Mouse (Mus musculus) liver, embryonic 11.5 days (tissue): ENCODE results near the gene Cd3d. TPM values are rescaled to one million over a fixed set of nuclear protein-coding genes. Genes with fewer than 3 reads are reported as not detected.

ENCODE experiments used
- ATAC-seq: fragments of 200-750 bp; cut with Nextera tagmentation; replicated peaks from 2 replicates; pipeline ENCODE4 v1.8.0; 2017; ENCODE audit warnings: moderate number of reproducible peaks, mild to moderate bottlenecking, moderate TSS enrichment, moderate library complexity; ENCODE audit not compliant: low FRiP score
- DNase-seq: peaks from one replicate; pipeline ENCODE4 v3.0.0-alpha.2; 2017; ENCODE audit warnings: low spot score
- H3K27ac ChIP-seq: fragments of 300-500 bp; sonication (generic); 2 replicates; pipeline ENCODE4 v1.5.1; 2014; ENCODE audit warnings: mild to moderate bottlenecking, low read depth, low read length, control low read depth
- H3K27me3 ChIP-seq: fragments of 300-500 bp; sonication (generic); replicated peaks from 2 replicates; pipeline ENCODE4 v1.6.1; 2014; ENCODE audit warnings: low read length, mixed read lengths; ENCODE audit not compliant: control insufficient read depth, insufficient read depth
- H3K36me3 ChIP-seq: fragments of 300-500 bp; sonication (generic); 2 replicates; pipeline ENCODE4 v1.6.1; 2014; ENCODE audit warnings: mild to moderate bottlenecking, low read length, moderate library complexity, mixed read lengths; ENCODE audit not compliant: control insufficient read depth, insufficient read depth
- H3K4me1 ChIP-seq: fragments of 300-500 bp; sonication (generic); replicated peaks from 2 replicates; pipeline ENCODE4 v1.6.1; 2014; ENCODE audit warnings: low read length, mixed read lengths; ENCODE audit not compliant: control insufficient read depth, insufficient read depth
- H3K4me2 ChIP-seq: fragments of 300-500 bp; sonication (generic); 2 replicates; pipeline ENCODE4 v1.6.1; 2014; ENCODE audit warnings: mild to moderate bottlenecking, control low read depth, moderate library complexity
- H3K4me3 ChIP-seq: fragments of 300-500 bp; sonication (generic); 2 replicates; pipeline ENCODE4 v1.5.1; 2014; ENCODE audit warnings: low read depth, low read length, control low read depth
- H3K9ac ChIP-seq: fragments of 300-500 bp; sonication (generic); 2 replicates; pipeline ENCODE4 v1.6.1; 2014; ENCODE audit warnings: low read depth, low read length, control low read depth
- H3K9me3 ChIP-seq: fragments of 300-500 bp; sonication (generic); 2 replicates; pipeline ENCODE4 v1.6.1; 2016; ENCODE audit warnings: low read length, inconsistent platforms, mixed read lengths; ENCODE audit not compliant: control insufficient read depth
- WGBS: fragments of 180-500 bp; shearing (Covaris S2); extraction: QIAGEN DNeasy Blood & Tissue Kit; methylation state at CpG from one replicate; pipeline ENCODE4 v1.1.7; 2014; 5-methylcytosine and 5-hydroxymethylcytosine counted together
- polyA plus RNA-seq: library from polyadenylated mRNA; unstranded; fragments of >200 nt; fragmentation: Nextera tagmentation; extraction: Ambion mirVana; gene quantifications from 2 replicates; pipeline ENCODE4 v1.2.1, GENCODE M21; 2014

The Cd3d gene
- polyA plus RNA-seq, 1 experiment from 2014 or later = not detected

DNA sequence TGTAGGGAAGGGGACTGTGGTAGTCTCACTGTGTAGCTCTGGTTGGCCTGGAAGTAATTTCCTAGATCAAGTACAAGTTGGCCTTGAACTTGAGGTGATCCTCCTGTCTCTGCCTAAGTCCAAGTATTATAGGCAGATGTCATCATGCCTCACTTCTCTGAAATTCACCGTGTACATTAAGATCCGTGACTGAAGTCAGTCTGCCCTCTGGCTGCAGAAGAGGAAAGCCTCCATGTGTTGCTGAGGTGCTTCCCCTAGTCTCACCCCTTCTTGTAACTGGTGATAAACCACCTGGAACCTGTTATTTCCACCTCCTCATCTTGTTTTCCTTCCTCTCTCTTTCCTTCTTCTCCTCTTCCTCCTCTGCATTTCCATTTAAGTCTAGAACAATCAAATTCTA, 33.3 kb downstream of the Cd3d start:
- Histone ChIP-seq H3K27me3 (0 out of 2 replicates have a peak, but pooled peaks cover 4% of the 10 kb centered on the region), H3K4me2 (no peak overlapping the region), H3K4me1 (no peaks in the 10 kb centered on the region), H3K9ac (no peak overlapping the region), H3K9me3 (no peaks in the 10 kb centered on the region), H3K27ac (no peak overlapping the region), H3K4me3 (no peak overlapping the region), H3K36me3 (no peaks in the 10 kb centered on the region)
- DNase-seq (no peak), ATAC-seq (no peak)
- WGBS = 37% methylated on average over 2 of the region's 2 CpGs

GRCm38 (mm10) chr9:45015841-45016240, 34.3 kb downstream of the Cd3d start:
- Histone ChIP-seq H3K4me3 (no peak overlapping the region), H3K9ac (no peak overlapping the region), H3K36me3 (no peaks in the 10 kb centered on the region), H3K27ac (no peak overlapping the region), H3K4me2 (no peak overlapping the region), H3K4me1 (no peaks in the 10 kb centered on the region), H3K9me3 (no peaks in the 10 kb centered on the region), H3K27me3 (0 out of 2 replicates have a peak, but pooled peaks cover 4% of the 10 kb centered on the region)
- DNase-seq (no peak), ATAC-seq (no peak)
- WGBS = 64% methylated on average over 3 of the region's 3 CpGs

DNA sequence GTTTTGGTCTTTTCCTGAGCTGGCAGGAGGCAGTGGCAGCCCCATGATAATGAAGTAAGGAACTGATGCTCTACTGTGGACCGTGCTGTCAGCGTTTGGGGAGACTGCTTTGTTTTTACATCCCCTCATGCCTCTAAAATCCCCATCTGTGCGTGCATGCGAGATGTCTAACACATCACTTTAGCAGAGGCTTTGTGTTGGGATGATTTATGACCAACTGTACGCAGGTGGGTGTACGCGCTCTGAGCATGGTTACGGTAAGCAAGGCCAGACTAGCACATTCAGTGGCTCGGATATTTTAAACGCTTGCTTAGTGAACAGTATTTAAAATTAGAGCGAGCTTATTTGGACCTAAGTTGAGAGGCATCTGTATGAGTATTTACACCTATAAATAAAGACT, 36.4 kb downstream of the Cd3d start:
- Histone ChIP-seq H3K36me3 (no peaks in the 10 kb centered on the region), H3K4me3 (no peak overlapping the region), H3K27me3 (0 out of 2 replicates have a peak, but pooled peaks cover 4% of the 10 kb centered on the region), H3K27ac (no peak overlapping the region), H3K9ac (no peak overlapping the region), H3K4me2 (no peak overlapping the region), H3K9me3 (no peaks in the 10 kb centered on the region), H3K4me1 (no peaks in the 10 kb centered on the region)
- DNase-seq (no peak), ATAC-seq (no peak)
- WGBS = 83% methylated on average over 11 of the region's 11 CpGs

- DNase-seq (no peak), ATAC-seq (no peak)
- H3K27ac ChIP-seq = no peak overlapping the region
- H3K27me3 ChIP-seq = peaks cover 7% of the 10 kb centered on the region; the same call in 1 of the 2 replicates
- H3K4me3 ChIP-seq = no peak overlapping the region
- no peaks in the 10 kb centered on the region for H3K4me1 ChIP-seq
- no peak overlapping the region for H3K4me2 ChIP-seq
- no peaks in the 10 kb centered on the region for H3K9me3 ChIP-seq
- H3K36me3 ChIP-seq = no peaks in the 10 kb centered on the region
- H3K9ac ChIP-seq = no peak overlapping the region
- WGBS = 16% methylated on average over 3 of the region's 3 CpGs
These were observed 41.2 kb downstream of the Cd3d start for GRCm38 (mm10) chr9:45022800-45023199.

DNA sequence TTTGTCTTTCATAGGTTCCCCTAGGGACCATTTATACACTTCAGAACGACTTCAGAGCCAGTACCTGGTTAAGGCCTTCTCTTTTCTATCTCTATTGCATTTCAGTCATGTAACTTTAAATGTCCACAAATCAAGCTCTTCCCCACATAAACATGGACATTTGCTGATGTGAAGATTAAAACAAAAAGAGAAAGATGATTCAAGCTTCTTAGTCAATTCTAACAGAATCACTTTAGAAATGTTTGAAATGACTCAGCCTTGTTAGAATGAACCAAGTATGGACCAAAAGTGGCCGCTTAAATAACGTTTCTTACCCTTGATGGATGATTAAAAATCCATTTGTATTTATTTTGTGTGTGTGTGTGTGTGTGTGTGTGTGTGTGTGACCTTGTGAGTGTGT, 42.1 kb downstream of the Cd3d start:
- Histone ChIP-seq H3K9ac (no peak overlapping the region), H3K9me3 (no peaks in the 10 kb centered on the region), H3K4me3 (no peak overlapping the region), H3K27me3 (peaks cover 6% of the 10 kb centered on the region; the same call in 1 of the 2 replicates), H3K4me2 (no peak overlapping the region), H3K36me3 (no peaks in the 10 kb centered on the region), H3K4me1 (no peaks in the 10 kb centered on the region), H3K27ac (no peak overlapping the region)
- 56% methylated on average over 3 of the region's 3 CpGs for WGBS
- no peak for ATAC-seq
- DNase-seq = no peak

DNA sequence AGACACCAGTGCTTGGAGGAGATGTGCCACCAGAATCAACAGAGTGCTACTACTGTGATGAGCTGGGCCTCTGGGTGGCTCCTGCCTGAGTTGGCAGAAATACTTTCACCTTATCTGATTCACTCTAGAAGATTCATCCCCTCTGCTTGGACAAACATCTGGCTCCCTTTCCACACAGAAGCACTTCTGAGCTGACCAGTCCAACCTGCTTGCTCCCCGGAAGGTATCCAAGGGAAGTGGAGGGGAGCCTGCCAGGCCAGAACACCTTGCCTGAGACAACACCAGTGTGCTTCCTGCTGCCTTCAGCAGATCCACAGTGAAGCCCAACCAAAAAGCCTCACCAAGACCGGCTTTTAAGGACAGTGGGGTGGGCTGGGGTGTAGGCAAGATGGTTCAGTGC, 42.6 kb downstream of the Cd3d start:
- Histone ChIP-seq H3K27ac (no peak overlapping the region), H3K36me3 (no peaks in the 10 kb centered on the region), H3K4me2 (no peak overlapping the region), H3K4me1 (no peaks in the 10 kb centered on the region), H3K4me3 (no peak overlapping the region), H3K9ac (no peak overlapping the region), H3K27me3 (peaks cover 4% of the 10 kb centered on the region; the same call in 1 of the 2 replicates), H3K9me3 (no peaks in the 10 kb centered on the region)
- 73% methylated on average over 2 of the region's 2 CpGs for WGBS
- no peak for ATAC-seq
- no peak for DNase-seq

- ATAC-seq (no peak), DNase-seq (no peak)
- H3K4me2 ChIP-seq = no peak overlapping the region
- peaks cover 6% of the 10 kb centered on the region for H3K27me3 ChIP-seq
- H3K36me3 ChIP-seq = no peaks in the 10 kb centered on the region
- 60% methylated on average over 8 of the region's 8 CpGs for WGBS
- no peaks in the 10 kb centered on the region for H3K4me1 ChIP-seq
- H3K9ac ChIP-seq = no peak overlapping the region
- no peak overlapping the region for H3K27ac ChIP-seq
- no peak overlapping the region for H3K4me3 ChIP-seq
- no peaks in the 10 kb centered on the region for H3K9me3 ChIP-seq
These were observed 45.8 kb downstream of the Cd3d start for GRCm38 (mm10) chr9:45027376-45027775.

DNA sequence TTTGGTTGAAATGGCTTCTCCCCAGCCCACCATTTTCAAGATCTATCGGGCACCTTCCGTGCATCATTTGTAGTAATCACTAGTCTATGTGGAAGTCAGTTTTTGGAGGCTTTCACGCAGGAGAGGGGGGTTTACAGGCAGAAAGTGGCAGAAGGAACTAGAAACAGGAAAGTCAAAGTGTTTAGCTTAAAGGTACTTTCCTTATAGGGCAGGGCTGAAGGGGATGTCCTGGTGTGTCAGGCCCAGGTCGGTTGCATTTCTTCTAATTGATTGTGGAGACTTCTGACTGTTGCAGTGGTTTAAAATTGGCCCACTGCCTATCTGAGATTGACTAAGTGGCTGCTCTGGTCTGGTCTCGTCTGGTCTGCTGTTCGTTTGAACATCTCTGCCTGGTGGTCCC, 48.8 kb downstream of the Cd3d start:
- H3K9me3 ChIP-seq = no peaks in the 10 kb centered on the region
- no peaks in the 10 kb centered on the region for H3K36me3 ChIP-seq
- H3K4me3 ChIP-seq = no peak overlapping the region
- no peak overlapping the region for H3K4me2 ChIP-seq
- H3K9ac ChIP-seq = no peak overlapping the region
- ATAC-seq (no peak), DNase-seq (no peak)
- no peak overlapping the region for H3K27ac ChIP-seq
- peaks cover 6% of the 10 kb centered on the region for H3K27me3 ChIP-seq
- no peaks in the 10 kb centered on the region for H3K4me1 ChIP-seq
- WGBS = 76% methylated on average over 6 of the region's 6 CpGs

- 67% methylated on average over 2 of the region's 2 CpGs for WGBS
- H3K27ac ChIP-seq = no peak overlapping the region
- peaks cover 3% of the 10 kb centered on the region; the same call in 1 of the 2 replicates for H3K27me3 ChIP-seq
- no peak overlapping the region for H3K4me3 ChIP-seq
- ATAC-seq = no peak
- no peak overlapping the region for H3K4me2 ChIP-seq
- H3K9ac ChIP-seq = no peak overlapping the region
- DNase-seq = no peak
- no peaks in the 10 kb centered on the region for H3K9me3 ChIP-seq
- no peaks in the 10 kb centered on the region for H3K36me3 ChIP-seq
- H3K4me1 ChIP-seq = no peaks in the 10 kb centered on the region
These were observed 50.7 kb downstream of the Cd3d start for GRCm38 (mm10) chr9:45032261-45032660.
